Mouse (Mus musculus): ENCODE data around the gene Mthfd2l. TPM values are rescaled to one million over a fixed set of nuclear protein-coding genes. Genes with fewer than 3 reads are reported as not detected.

The Mthfd2l gene
- 47.8 and 48.2 TPM in 2 replicates for polyA plus RNA-seq (2012; rRNA removed)

GRCm38 (mm10) chr5:90930971-90931851, at the start of gene Mthfd2l:
TSS of gene Mthfd2l (plus strand) at chr5:90931117.

GRCm38 (mm10) chr5:90890519-90891463, 40.1 kb upstream of the Mthfd2l start, which contains the start of gene Cxcl1:
TSS of gene Cxcl1 (plus strand) at chr5:90891241.

DNA sequence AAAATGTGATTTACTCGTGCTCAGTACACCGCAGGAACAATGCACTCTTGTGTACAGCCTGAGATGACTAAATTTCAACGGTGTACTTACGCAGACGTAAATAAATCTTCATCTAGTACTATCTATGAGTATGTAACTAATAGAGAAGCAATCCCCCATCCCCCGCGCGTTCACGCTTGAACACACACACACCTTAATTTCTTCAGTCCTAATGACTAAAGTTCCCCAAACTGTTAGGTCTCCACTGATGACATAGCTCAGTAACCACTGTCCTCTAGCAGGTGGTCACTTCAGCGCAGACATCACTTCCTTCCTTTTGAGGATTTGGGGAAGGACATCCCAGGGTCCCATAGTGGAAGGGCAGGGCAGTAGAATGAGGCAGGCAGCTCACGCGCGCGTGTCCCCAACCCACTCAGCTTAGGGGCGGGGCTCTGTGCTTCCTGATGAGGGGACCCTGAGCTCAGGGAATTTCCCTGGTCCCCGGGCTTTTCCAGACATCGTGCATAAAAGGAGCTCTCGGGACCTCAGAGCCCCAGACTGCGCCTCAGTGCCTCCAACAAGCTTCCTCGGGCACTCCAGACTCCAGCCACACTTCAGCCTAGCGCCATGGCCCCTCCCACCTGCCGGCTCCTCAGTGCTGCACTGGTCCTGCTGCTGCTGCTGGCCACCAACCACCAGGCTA, 27.4 kb upstream of the Mthfd2l start, which contains the start of gene Cxcl2:
Gene Cxcl2, plus strand, starts transcription at position 533 of the 682 bp plus-strand sequence.

GRCm38 (mm10) chr5:91027164-91027563, 96.2 kb downstream of the Mthfd2l start, which contains the start of gene Epgn:
TSS of gene Epgn (plus strand) at chr5:91027464.

Other genes with a start within 250 kb of the Mthfd2l start
- gene Cxcl5, start 171.8 kb upstream of the Mthfd2l start, polyA plus RNA-seq (2012; rRNA removed), result 0.17 and 2.2 TPM in 2 replicates
- 0.48 and 229 TPM in 2 replicates for gene Ppbp, start 162.6 kb upstream of the Mthfd2l start, polyA plus RNA-seq (2012; rRNA removed)
- gene Pf4, start 158.7 kb upstream of the Mthfd2l start, polyA plus RNA-seq (2012; rRNA removed), result 23.0 and 28.2 TPM in 2 replicates
- gene Cxcl3, start 145.0 kb upstream of the Mthfd2l start, polyA plus RNA-seq (2012; rRNA removed), result 0.21 and 2.6 TPM in 2 replicates
- gene Cxcl15, start 136.6 kb upstream of the Mthfd2l start, polyA plus RNA-seq (2012; rRNA removed), result not detected in 2 replicates
- 0.45 and 4.8 TPM in 2 replicates for gene Cxcl1, start 39.9 kb upstream of the Mthfd2l start, polyA plus RNA-seq (2012; rRNA removed)
- gene Cxcl2, start 27.2 kb upstream of the Mthfd2l start, polyA plus RNA-seq (2012; rRNA removed), result 0.19 TPM in 1 of 2 replicates, not detected in the other
- gene Epgn, start 96.3 kb downstream of the Mthfd2l start, polyA plus RNA-seq (2012; rRNA removed), result 0.18 and 0.31 TPM in 2 replicates
- gene Ereg, start 143.5 kb downstream of the Mthfd2l start, polyA plus RNA-seq (2012; rRNA removed), result 0.03 TPM in 1 of 2 replicates, not detected in the other
- gene Areg, start 208.5 kb downstream of the Mthfd2l start, polyA plus RNA-seq (2012; rRNA removed), result 0.39 and 0.53 TPM in 2 replicates